Mouse (Mus musculus) CD4-positive, CD25-positive, alpha-beta regulatory T cell, adult 2 months (primary cell): ENCODE results near the gene Srd5a2.

Source experiments
- DNase-seq: peaks from one replicate; pipeline ENCODE4 v3.0.0-alpha.2; 2012; ENCODE audit warnings: low read depth, low spot score

Gene Srd5a2

GRCm38 (mm10) chr17:73985936-73986335 is 61.8 kb downstream of the Srd5a2 start:
- no peak for DNase-seq

GRCm38 (mm10) chr17:73984508-73984907 is 63.2 kb downstream of the Srd5a2 start:
- no peak for DNase-seq

GRCm38 (mm10) chr17:73982871-73983270 is 64.8 kb downstream of the Srd5a2 start:
- DNase-seq: no peak

- DNase-seq: no peak
These were observed 71.7 kb downstream of the Srd5a2 start for GRCm38 (mm10) chr17:73976066-73976465.

GRCm38 (mm10) chr17:73972648-73973047 is 75.1 kb downstream of the Srd5a2 start:
- no peak for DNase-seq

- DNase-seq: no peak
These were observed 76.4 kb downstream of the Srd5a2 start for GRCm38 (mm10) chr17:73971291-73971690.

- no peak for DNase-seq
These were observed 77.2 kb downstream of the Srd5a2 start for GRCm38 (mm10) chr17:73970361-73971027.
